Mouse (Mus musculus): Measurements from ENCODE around the gene Wwtr1. TPM values are rescaled to one million over a fixed set of nuclear protein-coding genes. Genes with fewer than 3 reads are reported as not detected.

Wwtr1 gene
- polyA plus RNA-seq, 2 experiments = 0.93 to 1.5 TPM

- DNase-seq (ENCODE audit: low read depth in 3 of 3, low spot score in 3 of 3) (no peak), ATAC-seq (ENCODE audit: insufficient read depth) (no peak)
- H3K4me2 ChIP-seq (ENCODE audit: low read depth) = no peak overlapping the region
- H3K27ac ChIP-seq = no peak overlapping the region
- no peak for TF ChIP-seq EP300 (IDR thresholded peaks at IDR 0.05; ENCODE audit: low read depth)
- TF ChIP-seq CTCF (IDR thresholded peaks at IDR 0.05; ENCODE audit: low read depth) = no peak
- WGBS (ENCODE audit: insufficient replicate concordance) = 33% methylated on average over 1 of the region's 1 CpGs
- no peaks in the 10 kb centered on the region for H3K4me1 ChIP-seq (replicated peaks; ENCODE audit: control insufficient read depth in 2 of 2, insufficient read depth in 2 of 2, low read length in 1 of 2)
- H3K9ac ChIP-seq (replicated peaks) = no peak overlapping the region
- no peak overlapping the region for H3K4me3 ChIP-seq (ENCODE audit: insufficient read depth in 1 of 2, low read depth in 2 of 2, low read length in 2 of 2)
- H3K27me3 ChIP-seq (ENCODE audit: control insufficient read depth, insufficient read depth, low read length) = no peaks in the 10 kb centered on the region
- no peaks in the 10 kb centered on the region for H3K9me3 ChIP-seq (ENCODE audit: control insufficient read depth, low read length)
- no peaks in the 10 kb centered on the region for H3K36me3 ChIP-seq (replicated peaks; ENCODE audit: control insufficient read depth, insufficient read depth, low read depth)
These were observed 28.9 kb upstream of the Wwtr1 start for GRCm38 (mm10) chr3:57604618-57605015.

DNA sequence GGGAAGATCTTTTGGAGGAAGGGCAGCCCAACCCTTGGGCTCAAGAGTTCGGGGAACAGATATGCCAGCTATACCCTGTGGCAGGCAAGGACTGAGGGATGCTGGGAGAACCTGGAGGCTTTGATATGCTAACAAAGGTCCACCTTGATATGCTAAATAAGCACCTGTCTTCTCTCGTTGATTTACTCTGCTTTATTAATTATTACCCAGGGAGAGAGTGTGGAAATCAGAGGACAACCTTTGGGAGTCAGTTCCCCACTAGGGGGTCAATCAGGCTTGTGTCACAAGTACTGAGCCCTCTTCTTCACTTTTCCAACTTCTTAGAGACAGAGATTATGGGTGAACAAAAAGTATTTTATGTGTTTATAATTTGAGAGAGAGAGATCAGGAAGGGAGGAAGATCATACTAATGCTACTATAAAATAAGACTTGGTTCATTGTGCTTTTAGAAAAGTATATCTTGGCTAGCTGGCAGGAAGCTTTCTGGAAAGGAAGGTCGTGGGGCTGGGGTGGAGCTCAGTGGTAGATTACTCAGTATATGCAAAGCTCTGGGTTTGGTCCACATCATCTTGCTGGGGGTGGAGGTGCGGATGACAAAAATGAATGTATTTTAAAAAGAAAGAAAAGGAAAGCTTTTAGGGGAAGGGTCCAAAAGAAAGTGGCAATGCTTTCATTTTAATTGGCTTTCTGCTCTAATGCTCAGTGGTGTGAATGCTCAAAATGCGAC lies 28.3 kb upstream of the Wwtr1 start:
- H3K9ac ChIP-seq (replicated peaks) = no peak overlapping the region
- no peaks in the 10 kb centered on the region for H3K36me3 ChIP-seq (replicated peaks; ENCODE audit: control insufficient read depth, insufficient read depth, low read depth)
- H3K9me3 ChIP-seq (ENCODE audit: control insufficient read depth, low read length) = no peaks in the 10 kb centered on the region
- no peak for DNase-seq (ENCODE audit: low read depth in 3 of 3, low spot score in 3 of 3)
- H3K4me1 ChIP-seq (replicated peaks; ENCODE audit: control insufficient read depth in 2 of 2, insufficient read depth in 2 of 2, low read length in 1 of 2) = no peaks in the 10 kb centered on the region
- H3K4me2 ChIP-seq (ENCODE audit: low read depth) = no peak overlapping the region
- WGBS (ENCODE audit: insufficient replicate concordance) = 54% methylated on average over 5 of the region's 5 CpGs
- no peak for ATAC-seq (ENCODE audit: insufficient read depth)
- TF ChIP-seq CTCF (IDR thresholded peaks at IDR 0.05; ENCODE audit: low read depth) = no peak
- no peak for TF ChIP-seq EP300 (IDR thresholded peaks at IDR 0.05; ENCODE audit: low read depth)
- no peak overlapping the region for H3K4me3 ChIP-seq (ENCODE audit: insufficient read depth in 1 of 2, low read depth in 2 of 2, low read length in 2 of 2)
- no peak overlapping the region for H3K27ac ChIP-seq
- no peaks in the 10 kb centered on the region for H3K27me3 ChIP-seq (ENCODE audit: control insufficient read depth, insufficient read depth, low read length)

GRCm38 (mm10) chr3:57602610-57603009 lies 26.9 kb upstream of the Wwtr1 start:
- ATAC-seq (ENCODE audit: insufficient read depth) = no peak
- H3K9ac ChIP-seq (replicated peaks) = no peak overlapping the region

GRCm38 (mm10) chr3:57596566-57596965 lies 20.9 kb upstream of the Wwtr1 start:
- WGBS (ENCODE audit: insufficient replicate concordance) = 40% methylated on average over 7 of the region's 7 CpGs
- no peak overlapping the region for H3K27ac ChIP-seq
- no peak overlapping the region for H3K4me2 ChIP-seq (ENCODE audit: low read depth)
- TF ChIP-seq EP300 (IDR thresholded peaks at IDR 0.05; ENCODE audit: low read depth) = no peak
- TF ChIP-seq CTCF (IDR thresholded peaks at IDR 0.05; ENCODE audit: low read depth) = no peak
- H3K9ac ChIP-seq (replicated peaks) = no peak overlapping the region
- no peaks in the 10 kb centered on the region for H3K9me3 ChIP-seq (ENCODE audit: control insufficient read depth, low read length)
- H3K36me3 ChIP-seq (replicated peaks; ENCODE audit: control insufficient read depth, insufficient read depth, low read depth) = no peaks in the 10 kb centered on the region
- ATAC-seq (ENCODE audit: insufficient read depth) (no peak), DNase-seq (ENCODE audit: low read depth in 3 of 3, low spot score in 3 of 3) (no peak)
- no peak overlapping the region for H3K4me3 ChIP-seq (ENCODE audit: insufficient read depth in 1 of 2, low read depth in 2 of 2, low read length in 2 of 2)
- H3K4me1 ChIP-seq (replicated peaks; ENCODE audit: control insufficient read depth in 2 of 2, insufficient read depth in 2 of 2, low read length in 1 of 2) = no peaks in the 10 kb centered on the region
- no peaks in the 10 kb centered on the region for H3K27me3 ChIP-seq (ENCODE audit: control insufficient read depth, insufficient read depth, low read length)

More at GRCm38 (mm10) chr3:57602610-57603009, 26.9 kb upstream of the Wwtr1 start:
- Histone ChIP-seq H3K9me3 (ENCODE audit: control insufficient read depth, low read length) (no peaks in the 10 kb centered on the region), H3K27ac (no peak overlapping the region), H3K4me1 (replicated peaks; ENCODE audit: control insufficient read depth in 2 of 2, insufficient read depth in 2 of 2, low read length in 1 of 2) (no peaks in the 10 kb centered on the region), H3K36me3 (replicated peaks; ENCODE audit: control insufficient read depth, insufficient read depth, low read depth) (no peaks in the 10 kb centered on the region), H3K27me3 (ENCODE audit: control insufficient read depth, insufficient read depth, low read length) (no peaks in the 10 kb centered on the region), H3K4me3 (ENCODE audit: insufficient read depth in 1 of 2, low read depth in 2 of 2, low read length in 2 of 2) (no peak overlapping the region), H3K4me2 (ENCODE audit: low read depth) (no peak overlapping the region)
- TF ChIP-seq EP300 (IDR thresholded peaks at IDR 0.05; ENCODE audit: low read depth) (no peak), CTCF (IDR thresholded peaks at IDR 0.05; ENCODE audit: low read depth) (no peak)
- 50% methylated on average over 4 of the region's 4 CpGs for WGBS (ENCODE audit: insufficient replicate concordance)
- no peak for DNase-seq (ENCODE audit: low read depth in 3 of 3, low spot score in 3 of 3)

- TF ChIP-seq CTCF (IDR thresholded peaks at IDR 0.05; ENCODE audit: low read depth) = no peak
- no peak for TF ChIP-seq EP300 (IDR thresholded peaks at IDR 0.05; ENCODE audit: low read depth)
- ATAC-seq (ENCODE audit: insufficient read depth) (no peak), DNase-seq (ENCODE audit: low read depth in 3 of 3, low spot score in 3 of 3) (no peak)
- Histone ChIP-seq H3K27ac (no peak overlapping the region), H3K4me1 (replicated peaks; ENCODE audit: control insufficient read depth in 2 of 2, insufficient read depth in 2 of 2, low read length in 1 of 2) (no peaks in the 10 kb centered on the region), H3K36me3 (replicated peaks; ENCODE audit: control insufficient read depth, insufficient read depth, low read depth) (no peaks in the 10 kb centered on the region), H3K4me2 (ENCODE audit: low read depth) (no peak overlapping the region), H3K4me3 (ENCODE audit: insufficient read depth in 1 of 2, low read depth in 2 of 2, low read length in 2 of 2) (no peak overlapping the region), H3K9ac (replicated peaks) (no peak overlapping the region), H3K27me3 (ENCODE audit: control insufficient read depth, insufficient read depth, low read length) (no peaks in the 10 kb centered on the region), H3K9me3 (ENCODE audit: control insufficient read depth, low read length) (no peaks in the 10 kb centered on the region)
These were observed 19.8 kb upstream of the Wwtr1 start for GRCm38 (mm10) chr3:57595506-57595905.

Measured in liver, embryonic 14.5 days (tissue).